Mouse (Mus musculus): Measurements from ENCODE around the gene Nadk. TPM values are rescaled to one million over a fixed set of nuclear protein-coding genes. Genes with fewer than 3 reads are reported as not detected.
"Not testable (repeated sequence)": the region's sequence is repeated elsewhere in the genome, so short reads cannot be mapped to it uniquely, and the experiment has no call there.

Gene Nadk
- polyA plus RNA-seq, 1 experiment from 2014 or later, result 60.4 TPM

DNA sequence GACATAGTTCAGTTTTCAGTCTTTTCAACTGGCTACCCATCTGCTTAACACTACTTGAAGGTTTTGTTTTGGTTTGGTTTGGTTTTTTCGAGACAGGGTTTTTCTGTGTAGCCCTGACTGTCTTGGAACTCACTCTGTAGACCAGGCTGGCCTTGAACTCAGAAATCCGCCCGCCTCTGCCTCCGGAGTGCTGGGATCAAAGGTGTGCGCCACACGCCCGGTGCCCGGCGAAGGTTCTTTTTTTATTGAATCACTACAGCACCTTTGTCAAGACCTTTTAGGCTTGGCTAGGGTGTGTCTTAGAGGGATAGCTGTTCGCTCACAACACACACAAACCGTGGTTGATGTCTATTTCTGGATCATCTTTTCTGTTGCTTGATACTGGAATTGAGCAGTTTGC lies 8.1 kb downstream of the Nadk start:
- not testable (repeated sequence) for DNase-seq; H3K27me3 ChIP-seq; H3K4me2 ChIP-seq; ATAC-seq (ENCODE audit: low read depth); H3K4me3 ChIP-seq (replicated peaks); H3K36me3 ChIP-seq; H3K9me3 ChIP-seq (replicated peaks)
- H3K9ac ChIP-seq, result 0 out of 2 replicates have a peak overlapping the region, but pooled peaks have one; percentile 2
- H3K4me1 ChIP-seq (replicated peaks), result peaks cover 82% of the 10 kb centered on the region
- WGBS (ENCODE audit: insufficient replicate concordance), result 82% methylated on average over 11 of the region's 11 CpGs
- H3K27ac ChIP-seq, result peak overlapping the region; percentile 53; the same call in 1 of the 2 replicates

DNA sequence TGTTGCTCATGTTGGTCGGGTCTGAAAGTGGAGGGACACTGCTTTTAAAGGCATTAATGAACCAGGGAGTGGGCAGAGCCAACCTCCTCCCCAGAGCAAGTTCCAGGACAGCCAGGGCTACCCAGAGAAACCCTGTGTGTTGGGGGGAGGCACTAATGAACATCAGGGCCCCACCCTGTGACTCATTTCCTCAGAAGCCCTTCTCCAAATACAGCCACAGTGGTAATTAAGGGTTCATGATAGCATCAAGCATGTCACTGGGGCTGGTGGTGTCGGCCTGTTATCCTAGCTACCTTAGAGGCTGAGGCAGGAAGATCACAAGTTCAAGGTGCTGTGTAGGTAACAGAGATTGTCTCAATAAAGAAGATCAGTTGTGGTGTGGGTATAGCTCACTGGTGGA lies 9.3 kb downstream of the Nadk start:
- no peak for ATAC-seq (ENCODE audit: low read depth)
- H3K27ac ChIP-seq, result peak overlapping the region; percentile 62; the same call in 1 of the 2 replicates

DNA sequence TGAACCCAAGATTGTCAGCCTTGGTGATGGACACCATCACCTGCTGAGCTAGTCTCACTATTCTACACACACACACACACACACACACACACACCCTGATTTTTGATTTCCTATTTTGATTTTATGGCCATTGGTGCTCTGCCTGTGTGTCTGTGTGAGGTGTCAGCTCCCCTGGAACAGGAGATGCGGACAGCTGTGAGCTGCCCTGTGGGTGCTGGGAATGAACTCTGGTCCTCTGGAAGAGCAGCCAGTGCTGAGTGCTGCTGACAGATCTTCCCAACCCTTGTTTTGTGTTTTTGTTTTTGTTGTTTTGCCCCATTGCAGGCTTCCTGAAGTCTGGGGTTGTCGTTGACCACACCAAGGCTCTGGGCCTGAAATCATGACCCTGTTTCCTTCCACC lies 11.0 kb downstream of the Nadk start:
- no peak for DNase-seq
- 80% methylated on average over 2 of the region's 2 CpGs for WGBS (ENCODE audit: insufficient replicate concordance)
- no peak overlapping the region for H3K27ac ChIP-seq

More for the DNA sequence above, 9.3 kb downstream of the Nadk start:
- 34% methylated on average over 2 of the region's 2 CpGs for WGBS (ENCODE audit: insufficient replicate concordance)
- Histone ChIP-seq H3K9ac (no peak overlapping the region), H3K36me3 (0 out of 2 replicates have a peak, but pooled peaks cover 6% of the 10 kb centered on the region), H3K4me2 (no peak overlapping the region), H3K4me3 (replicated peaks) (no peak overlapping the region), H3K27me3 (no peaks in the 10 kb centered on the region), H3K4me1 (replicated peaks) (peaks cover 71% of the 10 kb centered on the region), H3K9me3 (replicated peaks) (no peaks in the 10 kb centered on the region)
- DNase-seq, result no peak

GRCm38 (mm10) chr4:155573876-155574275 lies 11.7 kb downstream of the Nadk start:
- H3K27ac ChIP-seq, result no peak overlapping the region
- WGBS (ENCODE audit: insufficient replicate concordance), result 83% methylated on average over 9 of the region's 9 CpGs
- no peaks in the 10 kb centered on the region for H3K9me3 ChIP-seq (replicated peaks)
- DNase-seq (no peak), ATAC-seq (ENCODE audit: low read depth) (no peak)
- no peaks in the 10 kb centered on the region for H3K27me3 ChIP-seq
- H3K4me3 ChIP-seq (replicated peaks), result no peak overlapping the region
- H3K4me1 ChIP-seq (replicated peaks), result peaks cover 64% of the 10 kb centered on the region
- H3K36me3 ChIP-seq, result peaks cover 29% of the 10 kb centered on the region
- H3K4me2 ChIP-seq, result no peak overlapping the region
- no peak overlapping the region for H3K9ac ChIP-seq

More for the DNA sequence above, 11.0 kb downstream of the Nadk start:
- Histone ChIP-seq H3K4me1 (replicated peaks) (peaks cover 64% of the 10 kb centered on the region), H3K4me2 (no peak overlapping the region), H3K9me3 (replicated peaks) (no peaks in the 10 kb centered on the region), H3K36me3 (peaks cover 22% of the 10 kb centered on the region), H3K9ac (no peak overlapping the region), H3K4me3 (replicated peaks) (no peak overlapping the region), H3K27me3 (no peaks in the 10 kb centered on the region)
- ATAC-seq (ENCODE audit: low read depth), result no peak

GRCm38 (mm10) chr4:155574931-155575330 lies 12.8 kb downstream of the Nadk start:
- H3K27ac ChIP-seq, result no peak overlapping the region
- H3K9ac ChIP-seq, result no peak overlapping the region
- DNase-seq (no peak), ATAC-seq (ENCODE audit: low read depth) (no peak)
- H3K4me1 ChIP-seq (replicated peaks), result peaks cover 60% of the 10 kb centered on the region
- H3K27me3 ChIP-seq, result no peaks in the 10 kb centered on the region
- H3K4me3 ChIP-seq (replicated peaks), result no peak overlapping the region
- no peaks in the 10 kb centered on the region for H3K9me3 ChIP-seq (replicated peaks)
- H3K4me2 ChIP-seq, result no peak overlapping the region
- WGBS (ENCODE audit: insufficient replicate concordance), result 26% methylated on average over 11 of the region's 11 CpGs
- peaks cover 37% of the 10 kb centered on the region for H3K36me3 ChIP-seq

GRCm38 (mm10) chr4:155575521-155575920 lies 13.3 kb downstream of the Nadk start:
- Histone ChIP-seq H3K27ac (no peak overlapping the region), H3K9me3 (replicated peaks) (no peaks in the 10 kb centered on the region), H3K4me1 (replicated peaks) (peaks cover 54% of the 10 kb centered on the region), H3K4me2 (no peak overlapping the region), H3K27me3 (no peaks in the 10 kb centered on the region), H3K36me3 (peaks cover 37% of the 10 kb centered on the region), H3K9ac (no peak overlapping the region), H3K4me3 (replicated peaks) (no peak overlapping the region)
- no peak for ATAC-seq (ENCODE audit: low read depth)
- WGBS (ENCODE audit: insufficient replicate concordance), result 81% methylated on average over 8 of the region's 8 CpGs
- no peak for DNase-seq

DNA sequence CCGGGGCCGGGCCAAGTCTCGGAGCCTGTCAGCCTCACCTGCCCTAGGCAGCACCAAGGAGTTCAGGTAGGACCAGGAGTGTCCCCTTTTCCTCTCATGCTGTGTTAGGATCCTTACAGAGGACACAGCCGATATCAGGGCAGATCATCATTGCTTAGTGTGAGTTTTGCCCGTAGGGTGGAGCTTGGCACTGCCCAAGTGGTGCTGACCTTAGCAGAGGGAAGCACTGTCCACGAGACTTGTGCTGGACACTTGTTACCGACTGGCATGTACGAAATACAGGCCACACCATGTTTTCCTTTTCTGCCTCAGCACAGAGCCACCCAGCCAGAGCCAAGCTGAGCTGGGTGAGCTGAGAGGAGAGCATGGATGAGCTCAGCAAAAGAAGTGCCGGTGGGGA lies 15.0 kb downstream of the Nadk start:
- 84% methylated on average over 9 of the region's 9 CpGs for WGBS (ENCODE audit: insufficient replicate concordance)
- Histone ChIP-seq H3K9me3 (replicated peaks) (no peaks in the 10 kb centered on the region), H3K4me3 (replicated peaks) (no peak overlapping the region), H3K4me1 (replicated peaks) (peaks cover 41% of the 10 kb centered on the region), H3K27ac (0 out of 2 replicates have a peak overlapping the region, but pooled peaks have one; percentile 7), H3K4me2 (no peak overlapping the region), H3K36me3 (peaks cover 42% of the 10 kb centered on the region), H3K9ac (no peak overlapping the region), H3K27me3 (no peaks in the 10 kb centered on the region)
- DNase-seq (no peak), ATAC-seq (ENCODE audit: low read depth) (no peak)

GRCm38 (mm10) chr4:155577741-155578140 lies 15.6 kb downstream of the Nadk start:
- Histone ChIP-seq H3K4me1 (replicated peaks) (peaks cover 38% of the 10 kb centered on the region), H3K27me3 (no peaks in the 10 kb centered on the region), H3K9me3 (replicated peaks) (no peaks in the 10 kb centered on the region), H3K36me3 (peaks cover 47% of the 10 kb centered on the region), H3K27ac (0 out of 2 replicates have a peak overlapping the region, but pooled peaks have one; percentile 7), H3K4me3 (replicated peaks) (no peak overlapping the region), H3K4me2 (no peak overlapping the region), H3K9ac (no peak overlapping the region)
- no peak for ATAC-seq (ENCODE audit: low read depth)
- no peak for DNase-seq
- 68% methylated on average over 5 of the region's 5 CpGs for WGBS (ENCODE audit: insufficient replicate concordance)

DNA sequence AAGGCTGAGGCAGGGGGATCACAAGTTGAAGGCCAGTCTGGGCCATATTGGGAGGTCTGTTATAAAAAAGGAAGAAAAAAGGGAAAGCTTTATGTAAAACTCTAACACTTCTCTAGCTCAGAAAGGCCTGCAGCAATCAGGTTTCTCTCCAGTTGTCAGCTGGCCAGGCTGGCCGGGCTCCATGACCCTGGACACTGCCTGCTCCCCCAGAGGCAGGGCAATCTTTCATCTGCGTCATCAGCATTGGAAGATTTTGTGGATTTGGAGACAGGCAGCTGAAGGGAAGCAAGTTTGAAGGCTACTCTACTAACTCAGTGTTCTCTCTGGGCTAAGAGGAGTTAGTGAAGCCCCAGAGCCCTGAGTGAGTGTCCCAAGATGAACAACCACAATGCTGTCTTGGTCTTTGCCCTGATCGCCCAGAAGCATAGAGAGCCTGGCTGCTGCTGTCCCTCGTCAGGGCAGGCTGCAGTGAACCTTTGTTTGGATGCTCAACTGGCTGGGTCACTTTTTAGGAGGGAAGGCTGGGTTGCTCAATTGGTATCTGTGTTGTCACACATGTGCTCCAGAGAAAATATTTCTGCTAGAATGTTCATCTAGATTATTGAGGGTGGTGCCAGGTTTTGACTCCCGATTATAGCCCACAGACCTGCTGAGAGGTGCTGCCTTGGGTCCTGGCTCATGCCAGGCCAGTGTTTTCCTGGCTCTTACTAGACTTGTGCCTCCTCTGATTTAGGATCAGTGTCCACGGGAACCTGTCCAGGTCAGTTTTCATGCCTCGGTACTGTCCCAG lies 16.4 kb downstream of the Nadk start:
- no peaks in the 10 kb centered on the region for H3K9me3 ChIP-seq (replicated peaks)
- peaks cover 51% of the 10 kb centered on the region for H3K36me3 ChIP-seq
- whole genome bisulfite sequencing (ENCODE audit: insufficient replicate concordance), result 72% methylated on average over 7 of the region's 7 CpGs
- no peaks in the 10 kb centered on the region for H3K27me3 ChIP-seq
- H3K4me1 ChIP-seq (replicated peaks), result peaks cover 32% of the 10 kb centered on the region
- no peak overlapping the region for H3K4me3 ChIP-seq (replicated peaks)
- H3K4me2 ChIP-seq, result no peak overlapping the region
- 0 out of 2 replicates have a peak overlapping the region, but pooled peaks have one; percentile 27 for H3K27ac ChIP-seq
- no peak overlapping the region for H3K9ac ChIP-seq
- DNase-seq, result no peak
- ATAC-seq (ENCODE audit: low read depth), result no peak

DNA sequence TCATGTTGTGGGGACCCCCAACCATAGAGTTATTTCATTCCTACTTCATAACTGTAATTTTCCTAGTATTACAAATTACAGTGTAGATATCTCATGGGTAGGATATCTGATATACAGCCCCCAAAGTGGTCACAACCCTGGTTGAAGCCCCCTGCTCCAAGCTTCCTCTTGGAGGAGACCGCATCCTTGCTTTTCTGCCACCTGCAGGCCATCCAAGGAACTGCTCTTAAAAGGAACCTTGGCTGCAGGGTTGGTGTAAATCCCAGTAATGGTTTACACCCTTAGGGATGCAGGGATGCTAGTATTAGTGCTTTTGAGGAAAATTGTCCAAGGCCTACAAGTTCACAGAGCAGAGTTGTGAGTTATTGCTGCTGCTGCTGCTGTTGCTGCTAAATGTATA lies 18.2 kb downstream of the Nadk start:
- no peak overlapping the region for H3K4me3 ChIP-seq (replicated peaks)
- no peaks in the 10 kb centered on the region for H3K27me3 ChIP-seq
- H3K27ac ChIP-seq, result no peak overlapping the region
- 55% methylated on average over 1 of the region's 1 CpGs for WGBS (ENCODE audit: insufficient replicate concordance)
- H3K4me1 ChIP-seq (replicated peaks), result peaks cover 17% of the 10 kb centered on the region
- DNase-seq (no peak), ATAC-seq (ENCODE audit: low read depth) (no peak)
- H3K9me3 ChIP-seq (replicated peaks), result no peaks in the 10 kb centered on the region
- H3K4me2 ChIP-seq, result no peak overlapping the region
- H3K9ac ChIP-seq, result no peak overlapping the region
- peaks cover 70% of the 10 kb centered on the region for H3K36me3 ChIP-seq

GRCm38 (mm10) chr4:155582279-155582905 lies 20.2 kb downstream of the Nadk start:
- H3K4me1 ChIP-seq (replicated peaks), result peaks cover 15% of the 10 kb centered on the region
- DNase-seq (no peak), ATAC-seq (ENCODE audit: low read depth) (0 out of 2 replicates have a peak, but pooled peaks have one; percentile 15)
- no peaks in the 10 kb centered on the region for H3K27me3 ChIP-seq
- WGBS (ENCODE audit: insufficient replicate concordance), result 74% methylated on average over 6 of the region's 6 CpGs
- no peak overlapping the region for H3K4me2 ChIP-seq
- H3K9me3 ChIP-seq (replicated peaks), result no peaks in the 10 kb centered on the region
- no peak overlapping the region for H3K4me3 ChIP-seq (replicated peaks)
- no peak overlapping the region for H3K9ac ChIP-seq
- H3K36me3 ChIP-seq, result peaks cover 75% of the 10 kb centered on the region
- H3K27ac ChIP-seq, result no peak overlapping the region
